Mouse (Mus musculus): ENCODE data around the gene Fam114a1.

DNA sequence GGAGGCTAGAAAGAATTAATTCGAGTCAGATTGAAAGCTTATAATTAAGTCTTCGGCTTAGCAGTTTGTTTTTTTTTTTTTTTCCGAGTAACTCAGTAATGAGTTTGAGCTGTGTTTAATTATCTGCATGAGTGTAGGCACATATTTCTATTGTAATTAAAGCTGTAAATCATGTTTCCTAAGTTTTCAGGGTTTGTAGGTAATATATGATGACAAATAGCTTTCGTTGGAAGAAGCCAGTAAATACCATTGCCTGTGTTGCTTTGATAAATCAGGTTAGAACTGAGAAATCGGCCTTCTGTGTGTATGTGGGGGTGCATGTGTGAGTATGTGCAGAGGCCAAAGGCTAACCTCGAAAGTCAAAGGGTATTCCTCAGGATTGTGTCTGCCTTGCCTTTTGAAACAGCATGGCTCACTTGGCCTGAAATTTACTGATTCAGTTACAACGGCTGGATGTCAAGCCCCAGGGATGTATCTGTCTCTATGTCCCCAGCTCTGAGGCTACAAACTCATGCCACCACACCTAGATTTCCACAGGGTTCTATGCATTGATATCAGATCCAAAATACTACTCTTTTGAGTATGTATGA is 34.2 kb downstream of the Fam114a1 start:
- TF ChIP-seq CHD2 (IDR thresholded peaks at IDR 0.05; ENCODE audit: low read depth, low read length): no peak
- no peak for TF ChIP-seq ZNF384 (IDR thresholded peaks at IDR 0.05; ENCODE audit: low read depth, low read length)
- no peak for TF ChIP-seq MAFK (IDR thresholded peaks at IDR 0.05; ENCODE audit: insufficient read depth, low read depth, low read length)
